Mouse (Mus musculus): ENCODE results near the gene Lrrc10b. TPM values are rescaled to one million over a fixed set of nuclear protein-coding genes. Genes with fewer than 3 reads are reported as not detected.

Lrrc10b gene
- total and polyA plus RNA-seq, 3 experiments: not detected

DNA sequence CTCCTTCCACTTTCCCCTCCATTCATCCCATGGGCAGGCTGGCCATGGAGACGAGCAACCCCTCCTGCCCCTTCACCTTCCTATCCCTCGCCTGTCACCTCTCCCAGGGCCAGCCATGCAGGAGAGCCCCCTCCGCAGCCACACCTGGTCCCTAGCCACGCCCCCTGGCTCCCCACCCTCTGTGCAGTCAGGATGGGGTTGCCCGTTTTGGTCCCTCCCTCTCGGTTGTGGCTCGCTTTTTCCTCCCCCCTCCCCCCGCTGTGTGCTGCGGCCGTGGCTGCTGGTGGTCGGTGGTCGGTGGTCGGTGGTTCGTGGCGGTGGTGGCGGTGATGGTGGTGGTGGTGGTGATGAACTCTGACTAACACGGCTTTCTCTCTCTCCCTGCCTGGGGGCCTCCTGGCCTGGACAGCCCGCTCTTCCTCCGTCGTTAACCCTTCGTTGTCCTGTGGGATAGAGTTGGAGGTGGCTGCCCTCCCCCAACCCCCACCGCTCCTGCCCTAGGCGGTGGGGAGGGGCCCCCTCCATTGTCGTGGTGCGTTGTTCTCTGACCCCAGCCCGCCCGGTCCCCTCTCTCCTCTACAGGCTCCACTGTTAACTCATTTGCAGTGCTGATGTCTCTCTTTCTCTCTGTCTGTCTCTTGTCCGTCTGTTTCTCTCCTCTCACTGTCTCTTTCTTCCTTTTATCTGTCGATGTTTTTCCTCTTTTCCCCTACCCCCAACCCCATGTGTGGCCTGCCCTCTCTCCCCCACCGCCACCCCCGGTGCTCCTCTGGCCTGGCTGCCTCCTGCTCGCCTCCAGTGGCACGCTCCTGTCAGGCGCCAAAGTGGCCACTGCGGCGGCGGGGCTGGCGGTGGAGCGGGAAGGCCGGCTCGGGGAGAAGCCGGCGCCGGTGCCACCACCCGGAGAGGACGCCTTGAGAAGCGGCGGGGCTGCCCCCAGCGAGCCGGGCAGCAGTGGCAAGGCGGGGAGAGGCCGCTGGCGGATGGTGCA is 35.0 kb downstream of the Lrrc10b start:
- no peak for TF ChIP-seq MYB (IDR thresholded peaks at IDR 0.05; ENCODE audit: low read depth, low read length)
- no peak for TF ChIP-seq ZC3H11A (IDR thresholded peaks at IDR 0.05; ENCODE audit: low read depth, low read length)
- TF ChIP-seq MYC (IDR thresholded peaks at IDR 0.05; ENCODE audit: low read depth, low read length): no peak
- TF ChIP-seq ZMIZ1 (IDR thresholded peaks at IDR 0.05; ENCODE audit: low read depth, low read length): no peak
- no peak for TF ChIP-seq TCF12 (IDR thresholded peaks at IDR 0.05; ENCODE audit: low read depth, low read length)
- no peak for TF ChIP-seq USF2 (IDR thresholded peaks at IDR 0.05; ENCODE audit: borderline replicate concordance in 1 of 2, insufficient read depth in 1 of 2, low read depth in 1 of 2, low read length in 2 of 2)
- TF ChIP-seq NELFE (IDR thresholded peaks at IDR 0.05; ENCODE audit: low read depth, low read length): no peak
- DNase-seq (ENCODE audit: low read depth, low spot score): no peak
- Histone ChIP-seq H3K27ac (ENCODE audit: control insufficient read depth, low read depth, low read length) (no peak overlapping the region), H3K9me3 (replicated peaks; ENCODE audit: insufficient read depth, low read length) (no peaks in the 10 kb centered on the region), H3K79me2 (ENCODE audit: control insufficient read depth, insufficient read depth, low read length, poor library complexity) (no peaks in the 10 kb centered on the region), H3K36me3 (ENCODE audit: control insufficient read depth in 1 of 2, insufficient read depth in 2 of 2, low read length in 2 of 2) (no peaks in the 10 kb centered on the region), H3K4me3 (ENCODE audit: control insufficient read depth in 1 of 2, insufficient read depth in 1 of 2, low read depth in 2 of 2, low read length in 2 of 2) (no peak overlapping the region), H3K9ac (ENCODE audit: control insufficient read depth, low read depth, low read length, poor library complexity, severe bottlenecking) (no peak overlapping the region), H3K27me3 (ENCODE audit: control insufficient read depth in 1 of 2, insufficient read depth in 2 of 2, low read length in 2 of 2) (peaks cover 0 to 2% of the 10 kb centered on the region in 2 experiments; a peak in 1 of 4 replicates), H3K4me1 (ENCODE audit: control insufficient read depth in 1 of 2, insufficient read depth in 2 of 2, low read length in 2 of 2) (no peaks in the 10 kb centered on the region)

DNA sequence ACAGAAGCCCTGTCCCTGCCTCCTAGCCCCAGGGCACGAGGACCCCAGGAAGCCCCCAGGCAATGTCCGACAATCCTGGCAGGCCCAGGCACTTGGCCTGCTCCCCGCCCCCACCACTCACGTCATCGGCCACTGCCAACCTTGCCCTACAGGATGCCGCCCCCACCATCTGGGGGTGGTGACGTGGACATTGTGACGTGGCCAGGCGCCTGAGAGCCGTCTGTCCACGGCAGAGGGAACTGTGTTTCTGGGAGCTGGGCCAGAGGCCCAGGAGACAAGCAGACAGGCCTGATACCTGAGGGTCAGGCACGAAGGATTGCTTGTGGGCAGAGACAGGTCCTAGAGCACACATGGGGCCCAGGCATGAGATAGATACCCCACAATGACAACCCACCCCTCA is 39.8 kb downstream of the Lrrc10b start:
- Histone ChIP-seq H3K4me1 (ENCODE audit: control insufficient read depth in 1 of 2, insufficient read depth in 2 of 2, low read length in 2 of 2) (no peaks in the 10 kb centered on the region), H3K27me3 (ENCODE audit: control insufficient read depth in 1 of 2, insufficient read depth in 2 of 2, low read length in 2 of 2) (peaks cover 0 to 2% of the 10 kb centered on the region in 2 experiments; a peak in 1 of 4 replicates), H3K36me3 (ENCODE audit: control insufficient read depth in 1 of 2, insufficient read depth in 2 of 2, low read length in 2 of 2) (no peaks in the 10 kb centered on the region), H3K4me3 (ENCODE audit: control insufficient read depth in 1 of 2, insufficient read depth in 1 of 2, low read depth in 2 of 2, low read length in 2 of 2) (no peak overlapping the region), H3K9me3 (replicated peaks; ENCODE audit: insufficient read depth, low read length) (no peaks in the 10 kb centered on the region), H3K9ac (ENCODE audit: control insufficient read depth, low read depth, low read length, poor library complexity, severe bottlenecking) (no peak overlapping the region), H3K27ac (ENCODE audit: control insufficient read depth, low read depth, low read length) (no peak overlapping the region), H3K79me2 (ENCODE audit: control insufficient read depth, insufficient read depth, low read length, poor library complexity) (no peaks in the 10 kb centered on the region)
- no peak for DNase-seq (ENCODE audit: low read depth, low spot score)
- no peak for TF ChIP-seq MAX (IDR thresholded peaks at IDR 0.05; ENCODE audit: low read length)
- TF ChIP-seq ZMIZ1 (IDR thresholded peaks at IDR 0.05; ENCODE audit: low read depth, low read length): no peak

DNA sequence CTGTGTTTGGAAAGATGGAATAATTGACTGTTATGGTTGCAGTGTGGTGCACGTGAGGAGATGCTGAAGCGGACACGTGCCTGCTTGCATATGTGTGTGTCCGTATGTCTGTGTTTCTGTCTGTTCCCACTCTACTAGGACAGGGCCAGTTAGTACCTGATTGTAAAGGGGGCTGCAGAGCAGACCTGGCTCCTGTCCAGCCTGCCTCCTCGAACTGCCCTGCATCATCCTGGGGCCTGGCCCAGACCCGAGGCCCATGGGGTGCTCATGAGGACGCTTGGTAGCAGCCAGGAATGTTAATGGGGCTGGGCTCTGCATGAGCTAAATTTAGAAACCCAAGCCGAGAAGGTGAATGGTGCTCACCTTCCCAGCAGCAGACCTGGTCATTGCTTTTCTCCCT is 40.4 kb downstream of the Lrrc10b start:
- DNase-seq (ENCODE audit: low read depth, low spot score): no peak
- Histone ChIP-seq H3K36me3 (ENCODE audit: control insufficient read depth in 1 of 2, insufficient read depth in 2 of 2, low read length in 2 of 2) (no peaks in the 10 kb centered on the region), H3K4me1 (ENCODE audit: control insufficient read depth in 1 of 2, insufficient read depth in 2 of 2, low read length in 2 of 2) (no peaks in the 10 kb centered on the region), H3K27ac (ENCODE audit: control insufficient read depth, low read depth, low read length) (no peak overlapping the region), H3K9ac (ENCODE audit: control insufficient read depth, low read depth, low read length, poor library complexity, severe bottlenecking) (no peak overlapping the region), H3K9me3 (replicated peaks; ENCODE audit: insufficient read depth, low read length) (no peaks in the 10 kb centered on the region), H3K27me3 (ENCODE audit: control insufficient read depth in 1 of 2, insufficient read depth in 2 of 2, low read length in 2 of 2) (peaks cover 0 to 2% of the 10 kb centered on the region in 2 experiments; a peak in 1 of 4 replicates), H3K79me2 (ENCODE audit: control insufficient read depth, insufficient read depth, low read length, poor library complexity) (no peaks in the 10 kb centered on the region), H3K4me3 (ENCODE audit: control insufficient read depth in 1 of 2, insufficient read depth in 1 of 2, low read depth in 2 of 2, low read length in 2 of 2) (no peak overlapping the region)
- TF ChIP-seq CHD1 (IDR thresholded peaks at IDR 0.05; ENCODE audit: low read depth, low read length) (no peak), MEF2A (IDR thresholded peaks at IDR 0.05; ENCODE audit: extremely low read depth, insufficient replicate concordance, low read depth, low read length, poor library complexity, severe bottlenecking) (no peak), MYB (IDR thresholded peaks at IDR 0.05; ENCODE audit: low read depth, low read length) (no peak), USF1 (IDR thresholded peaks at IDR 0.05; ENCODE audit: low read depth, low read length) (no peak), KAT2A (conservative IDR thresholded peaks at IDR 0.05; ENCODE audit: low read depth, low read length) (no peak), ZMIZ1 (IDR thresholded peaks at IDR 0.05; ENCODE audit: low read depth, low read length) (no peak), MYC (IDR thresholded peaks at IDR 0.05; ENCODE audit: low read depth, low read length) (no peak), TAL1 (IDR thresholded peaks at IDR 0.05; ENCODE audit: low read length) (no peak), CHD2 (IDR thresholded peaks at IDR 0.05; ENCODE audit: low read length) (no peak), E2F4 (IDR thresholded peaks at IDR 0.05; ENCODE audit: borderline replicate concordance, low read depth, low read length) (no peak), ZC3H11A (IDR thresholded peaks at IDR 0.05; ENCODE audit: low read depth, low read length) (no peak), BHLHE40 (IDR thresholded peaks at IDR 0.05; ENCODE audit: borderline replicate concordance, low read depth, low read length) (no peak), GABPA (IDR thresholded peaks at IDR 0.05; ENCODE audit: low read depth, low read length) (no peak)
